Mouse (Mus musculus): ENCODE data around the gene Olfr1234. TPM values are rescaled to one million over a fixed set of nuclear protein-coding genes. Genes with fewer than 3 reads are reported as not detected.

Gene Olfr1234
- total RNA-seq (2012; rRNA removed): not detected in 2 replicates

DNA sequence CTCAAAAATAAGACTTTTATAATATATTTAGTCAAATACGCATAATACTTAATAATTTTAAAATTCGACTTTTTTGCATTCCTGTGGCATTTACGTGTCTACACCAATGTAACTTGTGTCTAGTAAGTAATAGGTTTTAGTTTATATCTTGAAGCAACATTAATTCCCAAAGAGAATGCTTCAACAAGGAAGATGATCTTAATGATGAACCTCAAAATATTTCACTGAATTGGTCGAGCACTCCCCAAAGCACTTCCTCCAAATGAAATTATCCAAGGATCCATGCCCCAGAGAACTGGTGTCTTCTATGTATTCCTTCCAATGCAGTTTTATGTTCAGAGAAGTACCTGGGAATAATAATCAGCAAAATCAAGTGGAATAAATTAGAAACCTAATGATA, at the start of gene Olfr1234:
Gene Olfr1234, minus strand, starts transcription at position 101 of the 400 bp plus-strand sequence.
- Histone ChIP-seq H3K36me3 (ENCODE audit: control insufficient read depth, insufficient read depth, low read length, poor library complexity, severe bottlenecking) (no peaks in the 10 kb centered on the region), H3K9ac (ENCODE audit: insufficient read depth, low read depth, low read length, poor library complexity, severe bottlenecking) (no peak within 1 kb of the TSS), H3K4me1 (ENCODE audit: control insufficient read depth in 2 of 2, insufficient read depth in 2 of 2, low read length in 2 of 2, poor library complexity in 1 of 2) (no peaks in the 10 kb centered on the region), H3K4me3 (ENCODE audit: insufficient read depth in 1 of 2, low read depth in 1 of 2, low read length in 2 of 2, poor library complexity in 1 of 2, severe bottlenecking in 1 of 2) (no peak within 1 kb of the TSS), H3K9me3 (ENCODE audit: control insufficient read depth, insufficient read depth, low read depth, low read length) (no peaks in the 10 kb centered on the region), H3K27ac (ENCODE audit: insufficient read depth, low read depth, low read length, poor library complexity, severe bottlenecking) (no peak within 1 kb of the TSS)
- TF ChIP-seq MAFK (IDR thresholded peaks at IDR 0.05; ENCODE audit: insufficient read depth, low read depth, low read length) (no peak), ZC3H11A (IDR thresholded peaks at IDR 0.05; ENCODE audit: borderline replicate concordance, low read depth, low read length) (no peak), CHD2 (IDR thresholded peaks at IDR 0.05; ENCODE audit: low read depth, low read length) (no peak), ZNF384 (IDR thresholded peaks at IDR 0.05; ENCODE audit: low read depth, low read length) (no peak), HCFC1 (IDR thresholded peaks at IDR 0.05; ENCODE audit: borderline replicate concordance, insufficient read depth, low read length) (no peak)
- in situ Hi-C loops (cut with MboI; ENCODE audit: low sequenced_read_pairs in 2 of 2, unreplicated experiment in 2 of 2): no loop called here
- no peak for DNase-seq (ENCODE audit: low read depth, low spot score)

DNA sequence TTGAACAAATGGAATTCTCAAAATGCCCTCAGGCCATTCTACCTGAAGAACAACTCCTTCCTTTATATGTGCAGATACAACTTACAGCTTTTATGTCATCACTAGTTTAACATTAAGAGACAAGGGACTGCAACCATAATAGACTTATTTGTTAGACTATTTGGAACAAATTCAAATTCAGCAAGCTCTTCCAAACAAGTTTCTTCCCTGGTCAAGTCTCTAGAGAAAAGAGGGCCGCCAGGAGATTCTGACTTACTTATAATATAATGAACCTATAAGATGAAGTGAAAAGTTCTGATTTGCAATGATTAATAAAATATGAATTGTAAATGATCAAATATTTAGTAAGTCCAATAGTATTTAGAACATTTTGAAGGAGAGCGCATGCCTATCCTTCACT, 44.9 kb upstream of the Olfr1234 start, which contains the start of gene Olfr1238:
Gene Olfr1238, minus strand, starts transcription at position 101 of the 400 bp plus-strand sequence.
- no peak for DNase-seq (ENCODE audit: low read depth, low spot score)
- TF ChIP-seq ZC3H11A (IDR thresholded peaks at IDR 0.05; ENCODE audit: borderline replicate concordance, low read depth, low read length): no peak
- TF ChIP-seq MAFK (IDR thresholded peaks at IDR 0.05; ENCODE audit: insufficient read depth, low read depth, low read length): no peak
- no peak for TF ChIP-seq ZNF384 (IDR thresholded peaks at IDR 0.05; ENCODE audit: low read depth, low read length)
- TF ChIP-seq HCFC1 (IDR thresholded peaks at IDR 0.05; ENCODE audit: borderline replicate concordance, insufficient read depth, low read length): no peak
- no peak for TF ChIP-seq CHD2 (IDR thresholded peaks at IDR 0.05; ENCODE audit: low read depth, low read length)
- Histone ChIP-seq H3K4me3 (ENCODE audit: insufficient read depth in 1 of 2, low read depth in 1 of 2, low read length in 2 of 2, poor library complexity in 1 of 2, severe bottlenecking in 1 of 2) (no peak within 1 kb of the TSS), H3K9ac (ENCODE audit: insufficient read depth, low read depth, low read length, poor library complexity, severe bottlenecking) (no peak within 1 kb of the TSS), H3K9me3 (ENCODE audit: control insufficient read depth, insufficient read depth, low read depth, low read length) (no peaks in the 10 kb centered on the region), H3K36me3 (ENCODE audit: control insufficient read depth, insufficient read depth, low read length, poor library complexity, severe bottlenecking) (no peaks in the 10 kb centered on the region), H3K4me1 (ENCODE audit: control insufficient read depth in 2 of 2, insufficient read depth in 2 of 2, low read length in 2 of 2, poor library complexity in 1 of 2) (peaks cover 0 to 3% of the 10 kb centered on the region in 2 experiments; a peak in 1 of 4 replicates), H3K27ac (ENCODE audit: insufficient read depth, low read depth, low read length, poor library complexity, severe bottlenecking) (no peak within 1 kb of the TSS)
- in situ Hi-C loops (cut with MboI; ENCODE audit: low sequenced_read_pairs in 2 of 2, unreplicated experiment in 2 of 2): no loop called here

DNA sequence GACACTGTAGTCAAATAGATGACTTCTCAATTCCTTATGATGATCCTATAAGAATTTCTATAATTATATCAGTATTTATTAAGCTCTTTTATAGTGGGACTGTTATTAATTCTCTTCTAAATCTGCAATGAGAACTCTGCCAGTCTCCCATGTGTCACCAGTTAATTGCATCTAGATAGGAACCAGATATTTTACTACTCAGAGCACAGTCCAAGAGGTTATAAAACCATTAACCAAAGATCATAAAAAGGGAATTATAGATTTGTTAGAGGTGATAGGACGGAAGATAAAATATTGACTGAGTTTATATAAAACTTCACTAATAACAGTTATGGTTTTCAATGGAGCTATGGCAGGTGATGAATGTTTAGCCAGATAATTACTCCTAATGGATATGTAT, 36.2 kb upstream of the Olfr1234 start:
- Histone ChIP-seq H3K27ac (ENCODE audit: insufficient read depth, low read depth, low read length, poor library complexity, severe bottlenecking) (no peak overlapping the region), H3K9ac (ENCODE audit: insufficient read depth, low read depth, low read length, poor library complexity, severe bottlenecking) (no peak overlapping the region), H3K9me3 (ENCODE audit: control insufficient read depth, insufficient read depth, low read depth, low read length) (no peaks in the 10 kb centered on the region), H3K4me3 (ENCODE audit: insufficient read depth in 1 of 2, low read depth in 1 of 2, low read length in 2 of 2, poor library complexity in 1 of 2, severe bottlenecking in 1 of 2) (no peak overlapping the region), H3K36me3 (ENCODE audit: control insufficient read depth, insufficient read depth, low read length, poor library complexity, severe bottlenecking) (no peaks in the 10 kb centered on the region), H3K4me1 (ENCODE audit: control insufficient read depth in 2 of 2, insufficient read depth in 2 of 2, low read length in 2 of 2, poor library complexity in 1 of 2) (peaks cover 0 to 3% of the 10 kb centered on the region in 2 experiments; a peak in 1 of 4 replicates)
- in situ Hi-C loops (cut with MboI; ENCODE audit: low sequenced_read_pairs in 2 of 2, unreplicated experiment in 2 of 2): no loop called here
- TF ChIP-seq MAFK (IDR thresholded peaks at IDR 0.05; ENCODE audit: insufficient read depth, low read depth, low read length) (no peak), HCFC1 (IDR thresholded peaks at IDR 0.05; ENCODE audit: borderline replicate concordance, insufficient read depth, low read length) (no peak), ZC3H11A (IDR thresholded peaks at IDR 0.05; ENCODE audit: borderline replicate concordance, low read depth, low read length) (no peak), ZNF384 (IDR thresholded peaks at IDR 0.05; ENCODE audit: low read depth, low read length) (no peak)
- no peak for DNase-seq (ENCODE audit: low read depth, low spot score)

DNA sequence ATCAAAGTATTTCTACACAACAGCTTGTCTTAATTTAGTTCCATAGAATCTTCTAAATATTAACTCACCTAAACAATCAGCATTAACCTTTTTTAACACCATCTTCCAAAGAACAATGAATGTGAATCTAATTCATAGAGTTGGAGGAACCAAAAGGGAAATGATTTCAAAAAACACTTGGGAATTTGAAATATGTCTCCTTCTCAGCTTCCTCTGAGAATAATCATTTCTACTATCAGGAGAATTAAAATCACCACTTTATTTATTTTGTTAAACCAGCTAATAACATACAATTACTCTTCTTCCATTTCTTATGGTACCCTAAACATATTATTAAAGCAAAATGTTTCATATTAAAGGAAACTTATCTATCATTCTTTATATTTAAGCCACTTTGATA, 22.4 kb downstream of the Olfr1234 start, which contains the start of gene Olfr1233:
Gene Olfr1233, minus strand, starts transcription at position 101 of the 400 bp plus-strand sequence.
- TF ChIP-seq MAFK (IDR thresholded peaks at IDR 0.05; ENCODE audit: insufficient read depth, low read depth, low read length) (no peak), ZC3H11A (IDR thresholded peaks at IDR 0.05; ENCODE audit: borderline replicate concordance, low read depth, low read length) (no peak)

DNA sequence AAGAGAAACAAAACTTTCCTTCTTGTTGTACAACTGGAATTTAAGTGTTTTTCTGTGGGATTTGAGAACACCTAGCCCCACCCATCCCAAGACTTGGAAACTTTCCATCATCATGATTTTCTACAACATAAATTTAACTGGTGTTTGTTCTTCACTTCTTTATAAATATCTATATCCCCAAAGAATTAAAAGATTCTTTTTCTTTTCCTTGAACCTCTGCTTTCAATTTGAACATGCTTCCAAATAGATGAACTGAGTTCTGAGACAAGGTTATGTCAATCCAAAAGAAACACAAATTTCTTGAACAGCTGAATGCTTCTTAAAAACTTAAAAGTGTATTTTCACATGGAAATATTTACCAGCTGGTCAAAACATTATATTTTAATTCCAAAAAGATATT, 35.1 kb downstream of the Olfr1234 start, which contains the start of gene Olfr1232:
Gene Olfr1232, minus strand, starts transcription at position 101 of the 400 bp plus-strand sequence.
- no peak within 1 kb of the TSS for H3K4me3 ChIP-seq (ENCODE audit: insufficient read depth in 1 of 2, low read depth in 1 of 2, low read length in 2 of 2, poor library complexity in 1 of 2, severe bottlenecking in 1 of 2)
- in situ Hi-C loops (cut with MboI; ENCODE audit: low sequenced_read_pairs in 2 of 2, unreplicated experiment in 2 of 2): no loop called here
- no peaks in the 10 kb centered on the region for H3K4me1 ChIP-seq (ENCODE audit: control insufficient read depth in 2 of 2, insufficient read depth in 2 of 2, low read length in 2 of 2, poor library complexity in 1 of 2)
- TF ChIP-seq ZNF384 (IDR thresholded peaks at IDR 0.05; ENCODE audit: low read depth, low read length) (no peak), MAFK (IDR thresholded peaks at IDR 0.05; ENCODE audit: insufficient read depth, low read depth, low read length) (no peak), HCFC1 (IDR thresholded peaks at IDR 0.05; ENCODE audit: borderline replicate concordance, insufficient read depth, low read length) (no peak), ZC3H11A (IDR thresholded peaks at IDR 0.05; ENCODE audit: borderline replicate concordance, low read depth, low read length) (no peak), CHD2 (IDR thresholded peaks at IDR 0.05; ENCODE audit: low read depth, low read length) (no peak)
- no peak for DNase-seq (ENCODE audit: low read depth, low spot score)
- no peak within 1 kb of the TSS for H3K27ac ChIP-seq (ENCODE audit: insufficient read depth, low read depth, low read length, poor library complexity, severe bottlenecking)
- no peaks in the 10 kb centered on the region for H3K36me3 ChIP-seq (ENCODE audit: control insufficient read depth, insufficient read depth, low read length, poor library complexity, severe bottlenecking)
- H3K9me3 ChIP-seq (ENCODE audit: control insufficient read depth, insufficient read depth, low read depth, low read length): no peaks in the 10 kb centered on the region
- no peak within 1 kb of the TSS for H3K9ac ChIP-seq (ENCODE audit: insufficient read depth, low read depth, low read length, poor library complexity, severe bottlenecking)

More for the DNA sequence above, 22.4 kb downstream of the Olfr1234 start, which contains the start of gene Olfr1233:
- no peak for DNase-seq (ENCODE audit: low read depth, low spot score)
- no peak within 1 kb of the TSS for H3K27ac ChIP-seq (ENCODE audit: insufficient read depth, low read depth, low read length, poor library complexity, severe bottlenecking)
- H3K36me3 ChIP-seq (ENCODE audit: control insufficient read depth, insufficient read depth, low read length, poor library complexity, severe bottlenecking): no peaks in the 10 kb centered on the region
- no peak within 1 kb of the TSS for H3K4me3 ChIP-seq (ENCODE audit: insufficient read depth in 1 of 2, low read depth in 1 of 2, low read length in 2 of 2, poor library complexity in 1 of 2, severe bottlenecking in 1 of 2)
- in situ Hi-C loops (cut with MboI; ENCODE audit: low sequenced_read_pairs in 2 of 2, unreplicated experiment in 2 of 2): no loop called here
- no peaks in the 10 kb centered on the region for H3K4me1 ChIP-seq (ENCODE audit: control insufficient read depth in 2 of 2, insufficient read depth in 2 of 2, low read length in 2 of 2, poor library complexity in 1 of 2)
- H3K9ac ChIP-seq (ENCODE audit: insufficient read depth, low read depth, low read length, poor library complexity, severe bottlenecking): no peak within 1 kb of the TSS
- H3K9me3 ChIP-seq (ENCODE audit: control insufficient read depth, insufficient read depth, low read depth, low read length): no peaks in the 10 kb centered on the region
